Mouse (Mus musculus): ENCODE measurements around the gene Rasgrf2. TPM values are rescaled to one million over a fixed set of nuclear protein-coding genes. Genes with fewer than 3 reads are reported as not detected.

The Rasgrf2 gene
- polyA plus RNA-seq, 2 experiments = 0.03 to 0.10 TPM

DNA sequence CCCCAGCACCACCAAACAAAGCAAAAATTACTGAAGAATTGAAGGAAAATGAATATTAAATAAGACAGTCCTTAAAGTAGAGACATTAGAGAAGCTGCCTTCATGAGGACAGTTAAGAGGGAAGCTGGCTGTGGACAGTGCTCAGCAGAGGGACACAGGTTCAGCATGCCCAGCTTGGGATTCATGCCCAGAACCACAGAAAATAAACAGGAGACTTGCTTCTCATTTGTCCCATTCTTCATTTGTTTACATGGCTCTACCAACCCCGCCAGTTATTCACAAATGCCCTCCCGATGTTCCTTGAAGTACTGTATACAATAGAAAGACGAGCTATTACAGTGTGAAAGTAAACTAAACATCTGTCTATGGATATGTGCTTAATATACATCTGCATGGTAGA, 17.4 kb downstream of the Rasgrf2 start:
- Histone ChIP-seq H3K4me1 (replicated peaks; ENCODE audit: control insufficient read depth in 2 of 2, insufficient read depth in 2 of 2, low read length in 1 of 2) (no peaks in the 10 kb centered on the region), H3K9ac (replicated peaks) (no peak overlapping the region), H3K9me3 (ENCODE audit: control insufficient read depth, low read length) (no peaks in the 10 kb centered on the region), H3K4me2 (ENCODE audit: low read depth) (no peak overlapping the region), H3K4me3 (ENCODE audit: insufficient read depth in 1 of 2, low read depth in 2 of 2, low read length in 2 of 2) (no peak overlapping the region), H3K36me3 (replicated peaks; ENCODE audit: control insufficient read depth, insufficient read depth, low read depth) (no peaks in the 10 kb centered on the region), H3K27ac (no peak overlapping the region), H3K27me3 (ENCODE audit: control insufficient read depth, insufficient read depth, low read length) (no peaks in the 10 kb centered on the region)
- 50% methylated on average over 3 of the region's 3 CpGs for WGBS (ENCODE audit: insufficient replicate concordance)
- no peak for TF ChIP-seq CTCF (IDR thresholded peaks at IDR 0.05; ENCODE audit: low read depth)
- DNase-seq (ENCODE audit: low read depth in 3 of 3, low spot score in 3 of 3) (no peak), ATAC-seq (ENCODE audit: insufficient read depth) (no peak)

DNA sequence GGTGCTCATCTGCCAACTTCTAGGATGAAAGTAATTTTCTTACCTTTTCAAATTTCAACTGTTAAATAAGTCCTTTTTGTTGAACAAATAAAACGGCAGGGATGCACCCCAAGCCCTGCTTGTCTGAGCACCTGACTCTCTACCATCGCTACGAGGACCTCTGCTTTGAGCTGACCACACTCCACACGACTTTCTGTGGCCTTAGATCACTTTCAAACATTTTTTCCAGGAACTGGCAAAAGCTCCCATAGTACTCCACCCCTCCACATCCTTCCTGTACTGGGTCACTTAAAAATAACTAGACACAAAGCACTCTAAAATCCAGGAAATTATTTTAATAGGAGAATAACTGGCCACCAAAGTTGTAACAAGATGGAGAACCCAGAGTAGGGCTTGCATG, 23.2 kb downstream of the Rasgrf2 start:
- no peak for TF ChIP-seq CTCF (IDR thresholded peaks at IDR 0.05; ENCODE audit: low read depth)
- TF ChIP-seq EP300 (IDR thresholded peaks at IDR 0.05; ENCODE audit: low read depth) = no peak
- H3K27ac ChIP-seq = no peak overlapping the region
- no peak for ATAC-seq (ENCODE audit: insufficient read depth)

GRCm38 (mm10) chr13:92104259-92104658, 27.2 kb downstream of the Rasgrf2 start:
- no peaks in the 10 kb centered on the region for H3K9me3 ChIP-seq (ENCODE audit: control insufficient read depth, low read length)
- ATAC-seq (ENCODE audit: insufficient read depth) = no peak

More for the DNA sequence above, 23.2 kb downstream of the Rasgrf2 start:
- Histone ChIP-seq H3K4me3 (ENCODE audit: insufficient read depth in 1 of 2, low read depth in 2 of 2, low read length in 2 of 2) (no peak overlapping the region), H3K9ac (replicated peaks) (no peak overlapping the region), H3K36me3 (replicated peaks; ENCODE audit: control insufficient read depth, insufficient read depth, low read depth) (no peaks in the 10 kb centered on the region), H3K9me3 (ENCODE audit: control insufficient read depth, low read length) (no peaks in the 10 kb centered on the region), H3K27me3 (ENCODE audit: control insufficient read depth, insufficient read depth, low read length) (no peaks in the 10 kb centered on the region), H3K4me2 (ENCODE audit: low read depth) (no peak overlapping the region), H3K4me1 (replicated peaks; ENCODE audit: control insufficient read depth in 2 of 2, insufficient read depth in 2 of 2, low read length in 1 of 2) (0 out of 4 replicates have a peak, but pooled peaks cover 0 to 2% of the 10 kb centered on the region in 2 experiments)
- no peak for DNase-seq (ENCODE audit: low read depth in 3 of 3, low spot score in 3 of 3)
- 27% methylated on average over 4 of the region's 4 CpGs for WGBS (ENCODE audit: insufficient replicate concordance)

DNA sequence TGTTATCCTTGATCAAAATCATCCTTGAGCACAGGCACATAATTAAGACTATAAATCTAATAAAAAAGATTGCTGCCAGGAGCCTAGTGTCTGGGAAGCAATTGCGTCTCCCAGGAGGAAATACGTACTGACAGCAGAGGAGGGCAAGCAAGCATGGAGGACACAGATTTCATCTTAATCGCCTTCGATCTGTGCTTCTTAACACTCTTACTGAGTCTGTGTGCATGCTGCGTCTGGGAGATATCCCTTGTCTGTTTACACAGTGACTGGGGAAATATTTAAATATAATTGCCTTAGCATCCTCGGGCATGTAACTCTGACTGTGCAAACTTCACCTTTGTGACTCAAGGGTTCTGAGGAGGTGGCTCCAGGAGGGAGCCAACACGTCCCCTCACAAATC, 33.0 kb downstream of the Rasgrf2 start:
- TF ChIP-seq EP300 (IDR thresholded peaks at IDR 0.05; ENCODE audit: low read depth) (no peak), CTCF (IDR thresholded peaks at IDR 0.05; ENCODE audit: low read depth) (no peak)
- Histone ChIP-seq H3K27ac (no peak overlapping the region), H3K4me1 (replicated peaks; ENCODE audit: control insufficient read depth in 2 of 2, insufficient read depth in 2 of 2, low read length in 1 of 2) (no peaks in the 10 kb centered on the region), H3K4me3 (ENCODE audit: insufficient read depth in 1 of 2, low read depth in 2 of 2, low read length in 2 of 2) (no peak overlapping the region), H3K9ac (replicated peaks) (no peak overlapping the region), H3K36me3 (replicated peaks; ENCODE audit: control insufficient read depth, insufficient read depth, low read depth) (no peaks in the 10 kb centered on the region), H3K4me2 (ENCODE audit: low read depth) (no peak overlapping the region), H3K9me3 (ENCODE audit: control insufficient read depth, low read length) (no peaks in the 10 kb centered on the region), H3K27me3 (ENCODE audit: control insufficient read depth, insufficient read depth, low read length) (no peaks in the 10 kb centered on the region)
- WGBS (ENCODE audit: insufficient replicate concordance) = 51% methylated on average over 7 of the region's 7 CpGs
- DNase-seq (ENCODE audit: low read depth in 3 of 3, low spot score in 3 of 3) = no peak
- ATAC-seq (ENCODE audit: insufficient read depth) = no peak

More at GRCm38 (mm10) chr13:92104259-92104658, 27.2 kb downstream of the Rasgrf2 start:
- no peak overlapping the region for H3K27ac ChIP-seq
- 0 out of 4 replicates have a peak, but pooled peaks cover 0 to 2% of the 10 kb centered on the region in 2 experiments for H3K4me1 ChIP-seq (replicated peaks; ENCODE audit: control insufficient read depth in 2 of 2, insufficient read depth in 2 of 2, low read length in 1 of 2)
- H3K36me3 ChIP-seq (replicated peaks; ENCODE audit: control insufficient read depth, insufficient read depth, low read depth) = no peaks in the 10 kb centered on the region
- no peak for TF ChIP-seq CTCF (IDR thresholded peaks at IDR 0.05; ENCODE audit: low read depth)
- no peak for TF ChIP-seq EP300 (IDR thresholded peaks at IDR 0.05; ENCODE audit: low read depth)
- WGBS (ENCODE audit: insufficient replicate concordance) = 41% methylated on average over 7 of the region's 7 CpGs
- no peak overlapping the region for H3K9ac ChIP-seq (replicated peaks)
- no peak overlapping the region for H3K4me2 ChIP-seq (ENCODE audit: low read depth)
- H3K4me3 ChIP-seq (ENCODE audit: insufficient read depth in 1 of 2, low read depth in 2 of 2, low read length in 2 of 2) = no peak overlapping the region
- no peak for DNase-seq (ENCODE audit: low read depth in 3 of 3, low spot score in 3 of 3)
- no peaks in the 10 kb centered on the region for H3K27me3 ChIP-seq (ENCODE audit: control insufficient read depth, insufficient read depth, low read length)

GRCm38 (mm10) chr13:92095131-92096090, 36.0 kb downstream of the Rasgrf2 start:
- 50% methylated on average over 12 of the region's 12 CpGs for WGBS (ENCODE audit: insufficient replicate concordance)
- Histone ChIP-seq H3K27me3 (ENCODE audit: control insufficient read depth, insufficient read depth, low read length) (no peaks in the 10 kb centered on the region), H3K4me3 (ENCODE audit: insufficient read depth in 1 of 2, low read depth in 2 of 2, low read length in 2 of 2) (no peak overlapping the region), H3K36me3 (replicated peaks; ENCODE audit: control insufficient read depth, insufficient read depth, low read depth) (no peaks in the 10 kb centered on the region), H3K9ac (replicated peaks) (no peak overlapping the region), H3K27ac (no peak overlapping the region), H3K4me2 (ENCODE audit: low read depth) (no peak overlapping the region), H3K4me1 (replicated peaks; ENCODE audit: control insufficient read depth in 2 of 2, insufficient read depth in 2 of 2, low read length in 1 of 2) (no peaks in the 10 kb centered on the region), H3K9me3 (ENCODE audit: control insufficient read depth, low read length) (no peaks in the 10 kb centered on the region)
- no peak for ATAC-seq (ENCODE audit: insufficient read depth)
- DNase-seq (ENCODE audit: low read depth in 3 of 3, low spot score in 3 of 3) = no peak
- no peak for TF ChIP-seq EP300 (IDR thresholded peaks at IDR 0.05; ENCODE audit: low read depth)
- no peak for TF ChIP-seq CTCF (IDR thresholded peaks at IDR 0.05; ENCODE audit: low read depth)
